Mouse (Mus musculus): ENCODE data around the gene Ppp6r2. TPM values are rescaled to one million over a fixed set of nuclear protein-coding genes. Genes with fewer than 3 reads are reported as not detected.
A peak's percentile ranks its signal among the peaks of the same experiment; 100 is the strongest.

Ppp6r2 gene
- polyA plus RNA-seq, 1 experiment: 252 TPM

- H3K27ac ChIP-seq (ENCODE audit: insufficient read depth, low read depth, low read length): no peak overlapping the region
These were observed 96.1 kb downstream of the Ppp6r2 start for GRCm38 (mm10) chr15:89307461-89307860.

DNA sequence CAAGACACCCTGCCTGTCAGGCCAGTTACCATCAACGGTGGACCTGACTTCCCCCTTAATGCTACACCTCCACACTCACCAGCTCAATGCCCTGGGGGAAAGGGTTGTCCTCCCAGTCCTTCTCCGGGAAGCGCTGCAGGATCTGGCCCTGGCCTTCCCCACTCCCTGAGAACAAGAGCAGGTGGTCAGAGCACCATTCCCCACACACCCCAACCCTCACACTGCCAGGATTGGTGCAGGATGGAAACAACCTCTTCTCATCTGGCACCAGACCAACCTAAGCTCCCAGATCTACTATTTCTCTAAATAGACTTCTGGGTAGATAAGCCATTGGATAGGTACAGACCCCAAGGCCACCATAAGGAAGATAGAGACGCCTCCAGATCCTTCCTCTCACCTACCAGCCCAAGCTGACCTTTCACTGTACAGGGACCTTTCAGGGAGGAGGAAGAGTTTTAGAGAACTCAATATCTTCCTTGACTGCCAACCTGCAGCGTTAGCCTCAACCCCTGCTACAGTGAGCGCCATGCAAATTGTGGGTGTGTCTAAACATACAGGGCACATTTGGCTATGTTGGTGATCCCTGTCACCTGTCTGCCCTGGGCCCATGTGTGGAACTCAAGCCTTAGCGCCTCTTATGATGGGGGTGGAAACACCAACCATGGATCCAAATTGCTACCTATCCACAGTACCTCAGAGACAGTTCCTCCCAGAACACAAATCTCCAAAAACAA is 97.2 kb downstream of the Ppp6r2 start:
- H3K4me3 ChIP-seq (ENCODE audit: low read depth, low read length): no peak overlapping the region
- WGBS: 53% methylated on average over 7 of the region's 7 CpGs

More at GRCm38 (mm10) chr15:89307461-89307860, 96.1 kb downstream of the Ppp6r2 start:
- H3K4me1 ChIP-seq (ENCODE audit: control insufficient read depth, insufficient read depth, insufficient read length, low read length): peaks cover 24% of the 10 kb centered on the region
- H3K36me3 ChIP-seq (ENCODE audit: control insufficient read depth, insufficient read depth, low read length): peaks cover 43% of the 10 kb centered on the region
- no peak for TF ChIP-seq CTCF (IDR thresholded peaks at IDR 0.05; ENCODE audit: extremely low read depth, insufficient read length, insufficient replicate concordance, low read depth, low read length)
- TF ChIP-seq POLR2A (IDR thresholded peaks at IDR 0.05; ENCODE audit: low read depth, low read length): no peak
- WGBS: 84% methylated on average over 13 of the region's 13 CpGs
- no peaks in the 10 kb centered on the region for H3K27me3 ChIP-seq (ENCODE audit: control insufficient read depth, insufficient read depth, low read length)
- no peak overlapping the region for H3K4me3 ChIP-seq (ENCODE audit: low read depth, low read length)

GRCm38 (mm10) chr15:89309962-89310498 is 98.7 kb downstream of the Ppp6r2 start:
- peak overlapping the region; percentile 23 for H3K27ac ChIP-seq (ENCODE audit: insufficient read depth, low read depth, low read length)
- no peaks in the 10 kb centered on the region for H3K27me3 ChIP-seq (ENCODE audit: control insufficient read depth, insufficient read depth, low read length)
- no peak overlapping the region for H3K4me3 ChIP-seq (ENCODE audit: low read depth, low read length)
- TF ChIP-seq POLR2A (IDR thresholded peaks at IDR 0.05; ENCODE audit: low read depth, low read length) (no peak), CTCF (IDR thresholded peaks at IDR 0.05; ENCODE audit: extremely low read depth, insufficient read length, insufficient replicate concordance, low read depth, low read length) (no peak)
- peaks cover 19% of the 10 kb centered on the region for H3K36me3 ChIP-seq (ENCODE audit: control insufficient read depth, insufficient read depth, low read length)
- peaks cover 38% of the 10 kb centered on the region for H3K4me1 ChIP-seq (ENCODE audit: control insufficient read depth, insufficient read depth, insufficient read length, low read length)
- WGBS: 7% methylated on average over 6 of the region's 6 CpGs

More for the DNA sequence above, 97.2 kb downstream of the Ppp6r2 start:
- H3K36me3 ChIP-seq (ENCODE audit: control insufficient read depth, insufficient read depth, low read length): peaks cover 32% of the 10 kb centered on the region
- H3K27me3 ChIP-seq (ENCODE audit: control insufficient read depth, insufficient read depth, low read length): no peaks in the 10 kb centered on the region
- H3K27ac ChIP-seq (ENCODE audit: insufficient read depth, low read depth, low read length): peak overlapping the region; percentile 30
- TF ChIP-seq POLR2A (IDR thresholded peaks at IDR 0.05; ENCODE audit: low read depth, low read length) (no peak), CTCF (IDR thresholded peaks at IDR 0.05; ENCODE audit: extremely low read depth, insufficient read length, insufficient replicate concordance, low read depth, low read length) (no peak)
- H3K4me1 ChIP-seq (ENCODE audit: control insufficient read depth, insufficient read depth, insufficient read length, low read length): peaks cover 33% of the 10 kb centered on the region

DNA sequence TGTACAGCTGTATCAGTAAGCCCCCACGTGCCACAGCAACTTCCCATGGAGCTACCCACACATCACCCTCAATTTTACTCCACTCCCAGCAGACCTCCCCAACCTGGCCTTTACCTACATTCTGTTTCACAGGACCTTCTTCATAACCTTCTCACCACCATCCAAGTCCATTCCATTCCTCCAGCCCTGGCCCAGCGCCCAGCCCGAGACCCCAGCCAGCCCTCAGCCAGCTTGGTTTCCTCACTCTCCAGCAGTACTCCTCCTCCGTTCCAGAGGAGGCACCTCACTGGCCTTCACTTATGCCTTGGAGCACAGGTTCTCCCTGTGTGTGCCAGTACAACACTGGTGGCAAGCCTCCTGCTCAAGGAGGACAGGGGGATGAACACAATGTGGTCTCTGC is 102.0 kb downstream of the Ppp6r2 start:
- Histone ChIP-seq H3K4me1 (ENCODE audit: control insufficient read depth, insufficient read depth, insufficient read length, low read length) (peaks cover 33% of the 10 kb centered on the region), H3K36me3 (ENCODE audit: control insufficient read depth, insufficient read depth, low read length) (no peaks in the 10 kb centered on the region), H3K27ac (ENCODE audit: insufficient read depth, low read depth, low read length) (no peak overlapping the region), H3K27me3 (ENCODE audit: control insufficient read depth, insufficient read depth, low read length) (no peaks in the 10 kb centered on the region), H3K4me3 (ENCODE audit: low read depth, low read length) (no peak overlapping the region)
- 77% methylated on average over 4 of the region's 4 CpGs for WGBS
- TF ChIP-seq POLR2A (IDR thresholded peaks at IDR 0.05; ENCODE audit: low read depth, low read length) (no peak), CTCF (IDR thresholded peaks at IDR 0.05; ENCODE audit: extremely low read depth, insufficient read length, insufficient replicate concordance, low read depth, low read length) (no peak)

DNA sequence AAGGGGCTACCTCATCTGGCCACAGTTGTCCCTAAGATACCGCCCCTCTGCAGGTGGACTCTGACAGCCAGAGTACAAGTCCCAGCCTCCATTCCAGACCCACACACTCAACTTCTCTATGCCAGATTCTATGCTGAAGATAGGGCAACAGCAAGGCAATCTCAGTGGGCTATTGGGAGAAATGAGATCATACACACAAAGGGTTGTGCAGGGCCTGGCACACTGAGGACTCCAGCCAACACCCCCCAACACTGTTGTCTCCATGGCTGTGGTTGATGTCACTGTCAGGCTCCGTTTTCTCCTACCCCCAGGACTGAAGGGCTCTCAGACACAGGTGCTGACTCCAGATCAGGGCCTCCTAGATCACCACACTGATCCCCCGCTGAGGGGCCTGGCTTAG is 102.8 kb downstream of the Ppp6r2 start:
- TF ChIP-seq CTCF (IDR thresholded peaks at IDR 0.05; ENCODE audit: extremely low read depth, insufficient read length, insufficient replicate concordance, low read depth, low read length) (no peak), POLR2A (IDR thresholded peaks at IDR 0.05; ENCODE audit: low read depth, low read length) (no peak)
- Histone ChIP-seq H3K4me1 (ENCODE audit: control insufficient read depth, insufficient read depth, insufficient read length, low read length) (peaks cover 26% of the 10 kb centered on the region), H3K27ac (ENCODE audit: insufficient read depth, low read depth, low read length) (no peak overlapping the region), H3K36me3 (ENCODE audit: control insufficient read depth, insufficient read depth, low read length) (no peaks in the 10 kb centered on the region), H3K4me3 (ENCODE audit: low read depth, low read length) (peak overlapping the region; percentile 80), H3K27me3 (ENCODE audit: control insufficient read depth, insufficient read depth, low read length) (no peaks in the 10 kb centered on the region)
- 25% methylated on average over 3 of the region's 3 CpGs for WGBS

DNA sequence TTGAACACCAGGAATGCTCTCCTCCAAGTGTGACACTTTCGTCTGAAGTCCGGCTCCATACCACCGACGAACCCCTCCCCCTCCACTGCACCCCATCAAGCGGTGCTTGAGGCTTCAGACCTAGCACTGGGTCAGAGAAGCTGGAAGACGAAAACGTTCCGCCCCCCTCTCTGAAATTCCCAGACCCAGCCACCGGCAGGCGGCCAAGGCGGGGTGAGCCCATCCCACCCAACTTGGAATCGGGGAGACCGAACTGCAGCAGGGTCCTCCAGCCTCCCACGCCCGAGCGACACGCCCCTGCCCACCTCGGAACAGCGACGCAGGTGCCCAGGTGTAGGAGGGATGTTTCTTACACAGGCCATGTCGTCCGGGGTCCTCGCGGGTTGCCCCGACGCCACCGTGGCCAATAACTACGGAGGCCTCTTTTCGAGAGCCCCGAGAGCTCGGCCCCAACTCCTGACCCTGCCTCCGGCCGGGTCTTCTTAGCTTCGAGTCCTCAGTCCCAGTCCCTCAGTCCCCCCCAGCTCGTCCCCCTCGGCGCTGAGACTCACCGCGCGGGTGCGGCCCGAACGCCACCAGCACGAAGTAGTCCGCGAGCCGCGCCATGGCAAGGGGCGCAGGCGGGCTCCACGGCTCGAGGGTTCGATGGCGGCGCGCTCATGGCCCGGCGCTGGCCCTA is 103.3 kb downstream of the Ppp6r2 start:
- no peaks in the 10 kb centered on the region for H3K36me3 ChIP-seq (ENCODE audit: control insufficient read depth, insufficient read depth, low read length)
- under 1% methylated on average over 58 of the region's 58 CpGs for WGBS
- peak overlapping the region; percentile 80 for H3K4me3 ChIP-seq (ENCODE audit: low read depth, low read length)
- H3K27ac ChIP-seq (ENCODE audit: insufficient read depth, low read depth, low read length): no peak overlapping the region
- no peak for TF ChIP-seq POLR2A (IDR thresholded peaks at IDR 0.05; ENCODE audit: low read depth, low read length)
- no peak for TF ChIP-seq CTCF (IDR thresholded peaks at IDR 0.05; ENCODE audit: extremely low read depth, insufficient read length, insufficient replicate concordance, low read depth, low read length)
- no peaks in the 10 kb centered on the region for H3K27me3 ChIP-seq (ENCODE audit: control insufficient read depth, insufficient read depth, low read length)
- peaks cover 23% of the 10 kb centered on the region for H3K4me1 ChIP-seq (ENCODE audit: control insufficient read depth, insufficient read depth, insufficient read length, low read length)

DNA sequence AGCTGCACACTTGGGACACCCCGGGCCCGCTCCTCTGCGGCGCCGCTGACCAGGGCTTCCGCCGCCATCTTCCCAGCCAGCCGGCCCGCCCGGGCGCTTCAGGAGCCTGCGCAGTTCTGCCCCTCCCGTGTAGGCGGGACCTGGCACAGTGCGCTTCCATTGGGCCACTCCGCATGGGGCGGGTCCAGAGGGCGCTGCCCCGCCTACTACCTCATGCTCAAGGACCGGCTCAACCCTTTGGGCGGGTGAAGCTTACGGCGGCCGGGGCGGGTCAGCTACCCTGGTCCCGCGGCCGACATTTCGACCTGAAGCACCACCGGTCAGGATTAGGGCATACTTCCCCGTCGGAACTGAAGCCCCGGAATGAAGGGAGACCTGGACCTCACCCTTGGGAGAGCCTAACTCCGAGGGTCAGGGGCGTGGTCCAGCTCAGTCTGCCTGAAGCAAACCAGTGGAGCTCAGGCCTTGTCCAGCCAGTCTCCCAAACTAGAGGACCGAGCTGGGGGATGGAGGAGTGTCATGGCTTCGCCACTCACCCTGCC is 103.9 kb downstream of the Ppp6r2 start, which contains the start of gene Sbf1:
Sbf1 (minus strand) TSS at position 122 of the 542 bp plus-strand sequence.
- Histone ChIP-seq H3K4me1 (ENCODE audit: control insufficient read depth, insufficient read depth, insufficient read length, low read length) (peaks cover 17% of the 10 kb centered on the region), H3K27me3 (ENCODE audit: control insufficient read depth, insufficient read depth, low read length) (no peaks in the 10 kb centered on the region), H3K4me3 (ENCODE audit: low read depth, low read length) (peak within 1 kb of the TSS; percentile 80), H3K27ac (ENCODE audit: insufficient read depth, low read depth, low read length) (no peak within 1 kb of the TSS), H3K36me3 (ENCODE audit: control insufficient read depth, insufficient read depth, low read length) (no peaks in the 10 kb centered on the region)
- WGBS: under 1% methylated on average over 37 of the region's 37 CpGs
- TF ChIP-seq CTCF (IDR thresholded peaks at IDR 0.05; ENCODE audit: extremely low read depth, insufficient read length, insufficient replicate concordance, low read depth, low read length): no peak
- peak; percentile 90 for TF ChIP-seq POLR2A (IDR thresholded peaks at IDR 0.05; ENCODE audit: low read depth, low read length)
